Mouse (Mus musculus) kidney, postnatal 0 days (tissue): ENCODE data around the gene Trim80. TPM values are rescaled to one million over a fixed set of nuclear protein-coding genes. Genes with fewer than 3 reads are reported as not detected.
A peak's percentile ranks its signal among the peaks of the same experiment; 100 is the strongest.

ENCODE experiments used
- ATAC-seq: fragments of 200-750 bp; cut with Nextera tagmentation; replicated peaks from 2 replicates; pipeline ENCODE4 v1.8.0; 2017; ENCODE audit warnings: low read depth, moderate number of reproducible peaks, moderate TSS enrichment, moderate library complexity; ENCODE audit not compliant: low FRiP score
- DNase-seq: peaks from one replicate; pipeline ENCODE4 v3.0.0-alpha.2; 2016; ENCODE audit warnings: low spot score
- H3K27ac ChIP-seq: fragments of 300-500 bp; sonication (generic); 2 replicates; pipeline ENCODE4 v1.5.1; 2014; ENCODE audit warnings: mild to moderate bottlenecking
- H3K27me3 ChIP-seq: fragments of 300-500 bp; sonication (generic); 2 replicates; pipeline ENCODE4 v1.6.1; 2014; ENCODE audit warnings: low read length, mixed read lengths; ENCODE audit not compliant: insufficient read depth
- H3K36me3 ChIP-seq: fragments of 300-500 bp; sonication (generic); 2 replicates; pipeline ENCODE4 v1.6.1; 2014; ENCODE audit warnings: low read length, mixed read lengths; ENCODE audit not compliant: insufficient read depth
- H3K4me1 ChIP-seq: fragments of 300-500 bp; sonication (generic); replicated peaks from 2 replicates; pipeline ENCODE4 v1.6.1; 2014; ENCODE audit warnings: antibody characterized with exemption, low read length, mixed read lengths; ENCODE audit not compliant: insufficient read depth
- H3K4me2 ChIP-seq: fragments of 300-500 bp; sonication (generic); 2 replicates; pipeline ENCODE4 v1.6.1; 2014; ENCODE audit warnings: mild to moderate bottlenecking, low read length, moderate library complexity, mixed read lengths
- H3K4me3 ChIP-seq: fragments of 300-500 bp; sonication (generic); replicated peaks from 2 replicates; pipeline ENCODE4 v1.5.1; 2014; ENCODE audit warnings: low read depth, low read length
- H3K9ac ChIP-seq: fragments of 300-500 bp; sonication (generic); 2 replicates; pipeline ENCODE4 v1.6.1; 2014; ENCODE audit warnings: low read depth, low read length
- H3K9me3 ChIP-seq: fragments of 300-500 bp; sonication (generic); replicated peaks from 2 replicates; pipeline ENCODE4 v1.6.1; 2016; ENCODE audit warnings: low read length, inconsistent platforms, mixed read lengths
- CTCF ChIP-seq: IDR thresholded peaks from 2 replicates; pipeline ENCODE4 v1.5.1; 2016; ENCODE audit warnings: antibody characterized with exemption, low read depth, mild to moderate bottlenecking, moderate library complexity
- WGBS: fragments of 180-500 bp; shearing (Covaris S2); extraction: QIAGEN DNeasy Blood & Tissue Kit; methylation state at CpG from one replicate; pipeline ENCODE4 v1.1.7; 2014; 5-methylcytosine and 5-hydroxymethylcytosine counted together
- polyA plus RNA-seq: library from polyadenylated mRNA; unstranded; fragments of >200 nt; fragmentation: Nextera tagmentation; extraction: Ambion mirVana; gene quantifications from 2 replicates; pipeline ENCODE4 v1.2.1, GENCODE M21; 2015

The Trim80 gene
- polyA plus RNA-seq, 1 experiment from 2014 or later: 0.49 TPM

- Histone ChIP-seq H3K9ac (peak overlapping the region; percentile 38; the same call in 1 of the 2 replicates), H3K4me3 (0 out of 2 replicates have a peak overlapping the region, but pooled peaks have one; percentile 5), H3K27ac (no peak overlapping the region), H3K4me2 (peak overlapping the region; percentile 52), H3K4me1 (peaks cover 5% of the 10 kb centered on the region; the same call in 1 of the 2 replicates), H3K36me3 (peaks cover 15% of the 10 kb centered on the region; the same call in 1 of the 2 replicates), H3K9me3 (no peaks in the 10 kb centered on the region), H3K27me3 (no peaks in the 10 kb centered on the region)
- 4% methylated on average over 31 of the region's 31 CpGs for WGBS
- ATAC-seq: no peak
- peak; percentile 57 for DNase-seq
- no peak for TF ChIP-seq CTCF
Measured at GRCm38 (mm10) chr11:115435596-115436337, 4.6 kb upstream of the Trim80 start.

- Histone ChIP-seq H3K36me3 (no peaks in the 10 kb centered on the region), H3K4me3 (no peak overlapping the region), H3K9ac (no peak overlapping the region), H3K9me3 (no peaks in the 10 kb centered on the region), H3K4me2 (no peak overlapping the region), H3K4me1 (peaks cover 5% of the 10 kb centered on the region; the same call in 1 of the 2 replicates), H3K27ac (no peak overlapping the region), H3K27me3 (no peaks in the 10 kb centered on the region)
- WGBS: 67% methylated on average over 5 of the region's 5 CpGs
- DNase-seq: no peak
- no peak for ATAC-seq
- TF ChIP-seq CTCF: no peak
Measured at GRCm38 (mm10) chr11:115437571-115438122, 2.7 kb upstream of the Trim80 start.

GRCm38 (mm10) chr11:115439326-115439725 is 1.0 kb upstream of the Trim80 start:
- Histone ChIP-seq H3K4me1 (peaks cover 5% of the 10 kb centered on the region; the same call in 1 of the 2 replicates), H3K27ac (no peak overlapping the region), H3K27me3 (no peaks in the 10 kb centered on the region), H3K9ac (no peak overlapping the region), H3K9me3 (no peaks in the 10 kb centered on the region), H3K4me2 (no peak overlapping the region), H3K4me3 (no peak overlapping the region), H3K36me3 (no peaks in the 10 kb centered on the region)
- no peak for TF ChIP-seq CTCF
- DNase-seq (peak; percentile 45), ATAC-seq (no peak)
- WGBS: 56% methylated on average over 3 of the region's 3 CpGs

- Histone ChIP-seq H3K36me3 (no peaks in the 10 kb centered on the region), H3K9ac (no peak overlapping the region), H3K4me3 (no peak overlapping the region), H3K4me2 (no peak overlapping the region), H3K4me1 (0 out of 2 replicates have a peak, but pooled peaks cover under 1% of the 10 kb centered on the region), H3K27me3 (no peaks in the 10 kb centered on the region), H3K9me3 (no peaks in the 10 kb centered on the region), H3K27ac (no peak overlapping the region)
- TF ChIP-seq CTCF: no peak
- ATAC-seq: no peak
- WGBS: 50% methylated on average over 15 of the region's 15 CpGs
- no peak for DNase-seq
Measured at GRCm38 (mm10) chr11:115441417-115441816, 1.1 kb downstream of the Trim80 start.

- 25% methylated on average over 3 of the region's 3 CpGs for WGBS
- no peak overlapping the region for H3K4me3 ChIP-seq
- no peak overlapping the region for H3K9ac ChIP-seq
- H3K9me3 ChIP-seq: no peaks in the 10 kb centered on the region
- H3K4me1 ChIP-seq: peaks cover 2% of the 10 kb centered on the region; the same call in 1 of the 2 replicates
- no peak for DNase-seq
- H3K27me3 ChIP-seq: no peaks in the 10 kb centered on the region
- no peak overlapping the region for H3K4me2 ChIP-seq
- no peak for TF ChIP-seq CTCF
- H3K36me3 ChIP-seq: no peaks in the 10 kb centered on the region
- no peak for ATAC-seq
- peak overlapping the region; percentile 89; the same call in 1 of the 2 replicates for H3K27ac ChIP-seq
Measured at GRCm38 (mm10) chr11:115446906-115447305, 6.6 kb downstream of the Trim80 start.

GRCm38 (mm10) chr11:115447321-115447885 is 7.1 kb downstream of the Trim80 start:
- H3K4me2 ChIP-seq: no peak overlapping the region
- ATAC-seq: no peak
- 82% methylated on average over 11 of the region's 11 CpGs for WGBS

More at GRCm38 (mm10) chr11:115447321-115447885, 7.1 kb downstream of the Trim80 start:
- no peaks in the 10 kb centered on the region for H3K27me3 ChIP-seq
- H3K27ac ChIP-seq: peak overlapping the region; percentile 89
- no peak overlapping the region for H3K9ac ChIP-seq
- no peak overlapping the region for H3K4me3 ChIP-seq
- H3K36me3 ChIP-seq: no peaks in the 10 kb centered on the region
- H3K4me1 ChIP-seq: peaks cover 2% of the 10 kb centered on the region; the same call in 1 of the 2 replicates
- H3K9me3 ChIP-seq: no peaks in the 10 kb centered on the region
- DNase-seq: no peak
- TF ChIP-seq CTCF: no peak
